Mouse (Mus musculus) ES-E14 (cell line): ENCODE results near the gene Fbxl16. TPM values are rescaled to one million over a fixed set of nuclear protein-coding genes. Genes with fewer than 3 reads are reported as not detected.
"Not testable (repeated sequence)": the region's sequence is repeated elsewhere in the genome, so short reads cannot be mapped to it uniquely, and the experiment has no call there.

Experiments
- DNase-seq: peaks from one replicate; pipeline ENCODE4 v3.0.0-alpha.2; 2013; ENCODE audit warnings: low read depth, low spot score
- H3K27ac ChIP-seq: 2 replicates; pipeline ENCODE4 v1.5.1; 2012; ENCODE audit warnings: low read depth, mild to moderate bottlenecking, low read length, moderate library complexity, mixed read lengths; ENCODE audit not compliant: poor library complexity, insufficient read depth, severe bottlenecking
- H3K36me3 ChIP-seq: 2 replicates; pipeline ENCODE4 v1.6.1; 2012; ENCODE audit warnings: mild to moderate bottlenecking, low read length, moderate library complexity, mixed read lengths; ENCODE audit not compliant: control insufficient read depth, poor library complexity, insufficient read depth, severe bottlenecking
- H3K4me1 ChIP-seq, 2 experiments: fragments of 150-350 bp in 1 of 2; sonication (generic) in 1 of 2; 2 replicates each; pipeline ENCODE4 v1.6.1; 2012; ENCODE audit warnings: low read length in 2 of 2, mild to moderate bottlenecking in 1 of 2, mixed read lengths in 1 of 2; ENCODE audit not compliant: control insufficient read depth in 2 of 2, insufficient read depth in 2 of 2, poor library complexity in 1 of 2
- H3K4me3 ChIP-seq, 2 experiments: fragments of 150-350 bp in 1 of 2; sonication (generic) in 1 of 2; 2 replicates each; pipeline ENCODE4 v1.5.1; 2012; ENCODE audit warnings: low read length in 2 of 2, low read depth in 1 of 2, mild to moderate bottlenecking in 1 of 2, mixed read lengths in 1 of 2; ENCODE audit not compliant: insufficient read depth in 1 of 2, poor library complexity in 1 of 2, severe bottlenecking in 1 of 2
- H3K9ac ChIP-seq: 2 replicates; pipeline ENCODE4 v1.6.1; 2012; ENCODE audit warnings: low read depth, mild to moderate bottlenecking, low read length, mixed read lengths; ENCODE audit not compliant: poor library complexity, insufficient read depth, severe bottlenecking
- H3K9me3 ChIP-seq: fragments of 150-350 bp; sonication (generic); 2 replicates; pipeline ENCODE4 v1.6.1; 2012; ENCODE audit warnings: low read depth, mild to moderate bottlenecking, low read length; ENCODE audit not compliant: control insufficient read depth, insufficient read depth
- CHD2 ChIP-seq: IDR thresholded peaks from 2 replicates; pipeline ENCODE4 v1.6.1; 2014; ENCODE audit warnings: mild to moderate bottlenecking, low read depth, low read length, inconsistent platforms
- HCFC1 ChIP-seq: IDR thresholded peaks from 2 replicates; pipeline ENCODE4 v1.6.1; 2012; ENCODE audit warnings: low read length, inconsistent platforms, borderline replicate concordance; ENCODE audit not compliant: insufficient read depth
- MAFK ChIP-seq: IDR thresholded peaks from 2 replicates; pipeline ENCODE4 v1.6.1; 2014; ENCODE audit warnings: mild to moderate bottlenecking, low read depth, low read length, inconsistent platforms; ENCODE audit not compliant: insufficient read depth
- ZC3H11A ChIP-seq: IDR thresholded peaks from 2 replicates; pipeline ENCODE4 v1.6.1; 2012; ENCODE audit warnings: low read depth, mild to moderate bottlenecking, inconsistent platforms, low read length, borderline replicate concordance
- ZNF384 ChIP-seq: IDR thresholded peaks from 2 replicates; pipeline ENCODE4 v1.6.1; 2012; ENCODE audit warnings: low read depth, low read length, inconsistent platforms
- in situ Hi-C, 2 experiments: fragments of 600-800 bp; cut with MboI; formaldehyde crosslinking; loops; one replicate each; pipeline ENCODE4 v1.15.1; 2025; ENCODE audit warnings: low sequenced_read_pairs in 2 of 2, inconsistent platforms in 1 of 2; ENCODE audit not compliant: unreplicated experiment in 2 of 2
- total RNA-seq: library from RNA; depleted of rRNA; stranded (reverse); fragments of 300-350 nt; gene quantifications from 2 replicates; pipeline ENCODE4 v1.2.3, GENCODE M21; 2012

Fbxl16 gene
- total RNA-seq, 1 experiment: 1.7 TPM

DNA sequence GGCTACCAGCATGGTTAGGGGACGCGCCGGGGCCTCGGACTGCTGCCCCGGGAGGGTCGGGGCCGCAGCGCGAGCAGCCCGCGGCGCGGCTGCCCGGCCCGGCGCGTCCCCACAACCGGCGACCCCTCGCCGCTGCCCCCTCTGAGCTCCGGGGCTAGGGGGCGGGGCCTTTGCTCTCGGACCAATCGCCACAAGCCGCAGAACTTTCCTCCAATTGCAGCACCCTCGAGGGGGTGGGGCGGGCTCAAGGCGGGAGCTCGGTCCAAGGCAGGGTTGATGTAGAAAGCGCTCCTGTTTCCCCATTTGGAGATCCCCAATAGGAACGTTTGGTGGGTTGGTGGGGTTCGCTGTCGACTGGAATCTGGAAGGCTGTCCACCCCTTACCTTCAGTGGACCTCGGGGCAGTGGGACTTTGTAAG, 11.9 kb upstream of the Fbxl16 start, which contains the start of gene Metrn:
TSS of gene Metrn (minus strand) at position 186 of the 419 bp plus-strand sequence.
- Histone ChIP-seq H3K36me3 (peaks cover 4% of the 10 kb centered on the region; the same call in 1 of the 2 replicates), H3K4me1 (peaks cover 3 to 7% of the 10 kb centered on the region in 2 experiments; a peak in 2 of 4 replicates), H3K4me3 (peak within 1 kb of the TSS; percentile 68 to 76), H3K9me3 (no peaks in the 10 kb centered on the region), H3K9ac (peak within 1 kb of the TSS; percentile 60), H3K27ac (no peak within 1 kb of the TSS)
- no peak for DNase-seq
- TF ChIP-seq CHD2: no peak
- TF ChIP-seq MAFK: no peak
- no peak for TF ChIP-seq ZC3H11A
- TF ChIP-seq ZNF384: no peak
- TF ChIP-seq HCFC1: no peak
- in situ Hi-C loops: no loop called here

GRCm38 (mm10) chr17:25801029-25801428, 7.9 kb upstream of the Fbxl16 start:
- TF ChIP-seq ZNF384: no peak
- TF ChIP-seq ZC3H11A: peak; percentile 97
- Histone ChIP-seq H3K9me3 (no peaks in the 10 kb centered on the region), H3K9ac (no peak overlapping the region), H3K27ac (no peak overlapping the region), H3K36me3 (no peaks in the 10 kb centered on the region), H3K4me1 (peaks cover 3% of the 10 kb centered on the region in 2 experiments; a peak in 2 of 4 replicates), H3K4me3 (no peak overlapping the region)
- in situ Hi-C loops: no loop called here
- no peak for DNase-seq

- Histone ChIP-seq H3K9ac (no peak overlapping the region), H3K4me3 (no peak overlapping the region), H3K36me3 (no peaks in the 10 kb centered on the region), H3K27ac (no peak overlapping the region), H3K4me1 (peaks cover 0 to 3% of the 10 kb centered on the region in 2 experiments; a peak in 1 of 4 replicates), H3K9me3 (no peaks in the 10 kb centered on the region)
- DNase-seq: no peak
- in situ Hi-C loops: no loop called here
- TF ChIP-seq ZNF384 (no peak), CHD2 (no peak), ZC3H11A (no peak), HCFC1 (no peak), MAFK (no peak)
These were observed 5.9 kb upstream of the Fbxl16 start for GRCm38 (mm10) chr17:25802825-25803517.

DNA sequence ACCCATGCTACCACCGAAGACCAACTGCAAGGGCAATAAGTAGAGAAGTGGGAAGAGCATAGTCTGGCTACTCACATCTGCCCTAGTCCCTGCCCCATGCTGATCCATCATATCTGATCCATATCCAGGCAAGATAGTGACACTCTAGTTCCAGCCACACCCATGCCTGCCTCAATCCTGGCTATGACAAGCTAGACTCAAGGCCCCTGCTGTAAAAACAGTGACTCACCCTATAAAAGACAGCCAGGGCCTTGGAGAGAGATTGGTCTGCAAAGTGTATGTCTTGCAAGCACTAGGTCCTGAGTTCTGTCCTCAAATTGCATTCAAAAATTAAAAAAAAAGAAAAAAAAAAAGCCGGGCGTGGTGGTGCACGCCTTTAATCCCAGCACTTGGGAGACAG, 2.4 kb upstream of the Fbxl16 start:
- Histone ChIP-seq H3K9ac (no peak overlapping the region), H3K9me3 (no peaks in the 10 kb centered on the region), H3K4me1 (peaks cover 0 to 8% of the 10 kb centered on the region in 2 experiments; a peak in 2 of 4 replicates), H3K36me3 (no peaks in the 10 kb centered on the region), H3K4me3 (no peak overlapping the region), H3K27ac (no peak overlapping the region)
- no peak for DNase-seq
- TF ChIP-seq MAFK (no peak), ZNF384 (no peak), HCFC1 (no peak), CHD2 (no peak), ZC3H11A (no peak)
- in situ Hi-C loops: no loop called here

DNA sequence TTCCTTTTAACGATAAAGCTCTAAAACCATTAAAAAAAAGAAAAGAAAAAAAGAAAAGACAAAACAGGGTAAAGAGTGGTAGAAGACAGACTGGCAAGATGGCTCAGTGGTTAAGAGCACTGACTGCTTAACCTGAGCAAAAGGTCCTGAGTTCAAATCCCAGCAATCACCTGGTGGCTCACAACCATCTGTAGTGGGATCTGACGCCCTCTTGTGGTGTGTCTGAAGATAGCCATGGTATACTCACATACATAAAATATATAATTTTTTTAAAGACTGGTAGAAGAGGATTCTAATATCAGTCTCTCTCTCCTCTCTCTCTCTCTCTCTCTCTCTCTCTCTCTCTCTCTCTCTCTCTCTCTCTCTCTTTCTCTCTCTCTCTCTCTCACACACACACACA, 1.4 kb upstream of the Fbxl16 start:
- H3K9ac ChIP-seq, in situ Hi-C loops, H3K36me3 ChIP-seq, H3K27ac ChIP-seq, H3K4me1 ChIP-seq, H3K9me3 ChIP-seq, H3K4me3 ChIP-seq, DNase-seq: not testable (repeated sequence)
